Mouse (Mus musculus) T-cell, adult 66 days (primary cell): ENCODE data around the gene A26c2. TPM values are rescaled to one million over a fixed set of nuclear protein-coding genes. Genes with fewer than 3 reads are reported as not detected.

Experiments
- total RNA-seq, 2 experiments: library from RNA; stranded (reverse); gene quantifications; 3 replicates in 1 of 2; 4 replicates in 1 of 2; pipeline ENCODE4 v1.2.4; 2023

A26c2 gene
- not detected for total RNA-seq

DNA sequence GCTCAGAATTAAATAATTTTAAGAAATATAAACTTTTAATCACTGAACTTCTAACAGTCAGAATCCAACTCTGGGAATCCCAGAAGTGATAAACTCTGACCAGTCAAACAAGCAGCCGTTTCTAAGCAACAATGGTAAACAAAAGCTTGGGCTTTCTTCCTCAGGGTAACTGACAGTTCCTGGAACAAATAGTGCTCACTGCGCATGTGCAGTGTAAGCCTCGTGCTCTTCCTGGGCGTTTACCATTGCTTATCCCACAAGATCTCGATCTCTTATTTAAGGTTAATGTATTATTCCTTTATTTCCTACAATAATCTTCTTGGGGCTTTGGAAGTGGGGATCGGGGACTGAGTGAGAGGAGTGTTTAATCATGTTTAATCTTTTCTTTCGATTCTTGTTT is at the start of gene A26c2:
TSS of gene A26c2 (minus strand) at position 101 of the 400 bp plus-strand sequence.

